Mouse (Mus musculus): ENCODE measurements around the gene Eif2b3. TPM values are rescaled to one million over a fixed set of nuclear protein-coding genes. Genes with fewer than 3 reads are reported as not detected.

Gene Eif2b3
- polyA plus RNA-seq, 1 experiment from 2014 or later, result 29.9 TPM

DNA sequence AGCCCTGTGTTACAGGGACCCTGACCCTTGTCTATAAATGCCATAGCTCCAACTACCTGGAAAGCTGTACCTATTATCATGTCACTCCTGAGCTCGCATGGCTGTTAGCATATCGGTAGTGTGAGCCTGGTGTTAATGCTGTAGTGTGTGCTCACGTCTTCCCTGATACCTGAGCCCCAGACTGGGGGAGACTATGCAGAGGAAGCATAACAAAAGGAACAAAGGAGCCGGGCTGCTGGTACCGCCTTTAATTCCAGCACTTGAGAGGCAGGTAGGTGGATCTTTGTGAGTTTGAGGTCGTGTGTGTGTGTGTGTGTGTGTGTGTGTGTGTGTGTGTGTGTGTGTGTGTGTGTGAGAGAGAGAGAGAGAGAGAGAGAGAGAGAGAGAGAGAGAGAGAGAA, 29.5 kb upstream of the Eif2b3 start:
- H3K9ac ChIP-seq (ENCODE audit: low read length), result no peak overlapping the region
- H3K27me3 ChIP-seq (ENCODE audit: control insufficient read depth, insufficient read depth, low read length), result no peaks in the 10 kb centered on the region
- DNase-seq (ENCODE audit: low spot score) (no peak), ATAC-seq (ENCODE audit: low FRiP score, low TSS enrichment) (no peak)
- no peak overlapping the region for H3K4me3 ChIP-seq (ENCODE audit: low read depth, low read length)
- no peaks in the 10 kb centered on the region for H3K36me3 ChIP-seq (ENCODE audit: control insufficient read depth, insufficient read depth, low read length)
- H3K9me3 ChIP-seq (ENCODE audit: control insufficient read depth, low read length), result no peaks in the 10 kb centered on the region
- TF ChIP-seq CTCF (IDR thresholded peaks at IDR 0.05; ENCODE audit: low read depth), result no peak
- TF ChIP-seq EP300 (optimal IDR thresholded peaks at IDR 0.05), result no peak
- no peak overlapping the region for H3K4me2 ChIP-seq (replicated peaks; ENCODE audit: low read depth)
- 62% methylated on average over 6 of the region's 6 CpGs for WGBS
- H3K4me1 ChIP-seq (replicated peaks; ENCODE audit: control insufficient read depth, insufficient read depth), result peaks cover 4% of the 10 kb centered on the region
- no peak overlapping the region for H3K27ac ChIP-seq (replicated peaks)

- Histone ChIP-seq H3K4me3 (ENCODE audit: low read depth, low read length) (no peak overlapping the region), H3K27ac (replicated peaks) (no peak overlapping the region), H3K4me1 (replicated peaks; ENCODE audit: control insufficient read depth, insufficient read depth) (peaks cover 7% of the 10 kb centered on the region), H3K4me2 (replicated peaks; ENCODE audit: low read depth) (no peak overlapping the region), H3K27me3 (ENCODE audit: control insufficient read depth, insufficient read depth, low read length) (no peaks in the 10 kb centered on the region), H3K9ac (ENCODE audit: low read length) (no peak overlapping the region), H3K36me3 (ENCODE audit: control insufficient read depth, insufficient read depth, low read length) (no peaks in the 10 kb centered on the region), H3K9me3 (ENCODE audit: control insufficient read depth, low read length) (no peaks in the 10 kb centered on the region)
- DNase-seq (ENCODE audit: low spot score), result peak; percentile 84
- peak; percentile 96 for TF ChIP-seq CTCF (IDR thresholded peaks at IDR 0.05; ENCODE audit: low read depth)
- no peak for TF ChIP-seq EP300 (optimal IDR thresholded peaks at IDR 0.05)
- no peak for ATAC-seq (ENCODE audit: low FRiP score, low TSS enrichment)
- 9% methylated on average over 7 of the region's 7 CpGs for WGBS
Observed at GRCm38 (mm10) chr4:116991366-116991765, 27.8 kb upstream of the Eif2b3 start.

- under 1% methylated on average over 38 of the region's 38 CpGs for WGBS
Observed at GRCm38 (mm10) chr4:116993672-116994621, 25.3 kb upstream of the Eif2b3 start, which contains the start of gene Urod. TSS of gene Urod (minus strand) at chr4:116994413.

GRCm38 (mm10) chr4:116995131-116995797, 23.9 kb upstream of the Eif2b3 start, which contains the start of gene Hectd3:
TSS of gene Hectd3 (plus strand) at chr4:116995317.
- peak within 1 kb of the TSS; percentile 86 for H3K4me3 ChIP-seq (ENCODE audit: low read depth, low read length)
- H3K9me3 ChIP-seq (ENCODE audit: control insufficient read depth, low read length), result no peaks in the 10 kb centered on the region
- peak; percentile 11; the same call in 1 of the 2 replicates for TF ChIP-seq CTCF (IDR thresholded peaks at IDR 0.05; ENCODE audit: low read depth)
- TF ChIP-seq EP300 (optimal IDR thresholded peaks at IDR 0.05), result no peak
- H3K27ac ChIP-seq (replicated peaks), result peak within 1 kb of the TSS; percentile 82
- under 1% methylated on average over 58 of the region's 58 CpGs for WGBS
- peaks cover 7% of the 10 kb centered on the region for H3K4me1 ChIP-seq (replicated peaks; ENCODE audit: control insufficient read depth, insufficient read depth)
- ATAC-seq (ENCODE audit: low FRiP score, low TSS enrichment) (peak; percentile 59), DNase-seq (ENCODE audit: low spot score) (peak; percentile 74)
- peaks cover 8% of the 10 kb centered on the region for H3K36me3 ChIP-seq (ENCODE audit: control insufficient read depth, insufficient read depth, low read length)
- no peaks in the 10 kb centered on the region for H3K27me3 ChIP-seq (ENCODE audit: control insufficient read depth, insufficient read depth, low read length)
- H3K9ac ChIP-seq (ENCODE audit: low read length), result peak within 1 kb of the TSS; percentile 83
- peak within 1 kb of the TSS; percentile 97 for H3K4me2 ChIP-seq (replicated peaks; ENCODE audit: low read depth)

More at GRCm38 (mm10) chr4:116993672-116994621, 25.3 kb upstream of the Eif2b3 start, which contains the start of gene Urod:
- H3K36me3 ChIP-seq (ENCODE audit: control insufficient read depth, insufficient read depth, low read length), result peaks cover 6% of the 10 kb centered on the region
- no peaks in the 10 kb centered on the region for H3K27me3 ChIP-seq (ENCODE audit: control insufficient read depth, insufficient read depth, low read length)
- H3K27ac ChIP-seq (replicated peaks), result peak within 1 kb of the TSS; percentile 82
- no peak for TF ChIP-seq EP300 (optimal IDR thresholded peaks at IDR 0.05)
- peak within 1 kb of the TSS; percentile 97 for H3K4me2 ChIP-seq (replicated peaks; ENCODE audit: low read depth)
- no peaks in the 10 kb centered on the region for H3K9me3 ChIP-seq (ENCODE audit: control insufficient read depth, low read length)
- H3K9ac ChIP-seq (ENCODE audit: low read length), result peak within 1 kb of the TSS; percentile 83
- peak; percentile 96 for DNase-seq (ENCODE audit: low spot score)
- peaks cover 7% of the 10 kb centered on the region for H3K4me1 ChIP-seq (replicated peaks; ENCODE audit: control insufficient read depth, insufficient read depth)
- ATAC-seq (ENCODE audit: low FRiP score, low TSS enrichment), result peak; percentile 94
- H3K4me3 ChIP-seq (ENCODE audit: low read depth, low read length), result peak within 1 kb of the TSS; percentile 86

DNA sequence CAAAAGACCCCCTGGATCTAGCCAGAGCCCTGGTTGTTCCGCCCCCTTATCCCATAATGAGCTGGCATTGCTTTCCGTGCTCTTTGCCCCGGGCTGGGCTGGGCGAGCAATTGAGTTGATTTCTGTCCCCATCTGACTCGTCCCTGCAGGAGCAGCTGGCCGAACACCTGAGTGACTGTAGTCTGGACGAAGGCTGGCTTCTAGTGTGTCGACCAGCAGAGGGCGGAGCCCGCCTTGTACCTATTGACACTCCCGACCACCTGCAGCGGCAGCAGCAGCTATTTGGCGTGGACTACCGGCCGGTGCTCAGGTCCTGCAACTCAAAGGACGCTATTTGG, 23.4 kb upstream of the Eif2b3 start:
- H3K27me3 ChIP-seq (ENCODE audit: control insufficient read depth, insufficient read depth, low read length), result no peaks in the 10 kb centered on the region
- TF ChIP-seq CTCF (IDR thresholded peaks at IDR 0.05; ENCODE audit: low read depth) (peak; percentile 68), EP300 (optimal IDR thresholded peaks at IDR 0.05) (no peak)
- H3K4me3 ChIP-seq (ENCODE audit: low read depth, low read length), result peak overlapping the region; percentile 86
- peak overlapping the region; percentile 82 for H3K27ac ChIP-seq (replicated peaks)
- peak overlapping the region; percentile 83 for H3K9ac ChIP-seq (ENCODE audit: low read length)
- H3K4me1 ChIP-seq (replicated peaks; ENCODE audit: control insufficient read depth, insufficient read depth), result peaks cover 7% of the 10 kb centered on the region
- DNase-seq (ENCODE audit: low spot score) (peak; percentile 79), ATAC-seq (ENCODE audit: low FRiP score, low TSS enrichment) (peak; percentile 48)
- 0% methylated on average over 16 of the region's 16 CpGs for WGBS
- peaks cover 8% of the 10 kb centered on the region for H3K36me3 ChIP-seq (ENCODE audit: control insufficient read depth, insufficient read depth, low read length)
- peak overlapping the region; percentile 97 for H3K4me2 ChIP-seq (replicated peaks; ENCODE audit: low read depth)
- no peaks in the 10 kb centered on the region for H3K9me3 ChIP-seq (ENCODE audit: control insufficient read depth, low read length)
